Mouse (Mus musculus) heart, postnatal 0 days (tissue): ENCODE data around the gene Hipk2.

Source experiments
- CTCF ChIP-seq: IDR thresholded peaks from 2 replicates; pipeline ENCODE4 v1.5.1; 2016; ENCODE audit warnings: antibody characterized with exemption, control low read depth, low read depth
- EP300 ChIP-seq: IDR thresholded peaks from 2 replicates; pipeline ENCODE4 v1.6.1; 2016; ENCODE audit warnings: antibody characterized with exemption, low read depth

GRCm38 (mm10) chr6:38778887-38779286 lies 97.1 kb downstream of the Hipk2 start:
- TF ChIP-seq EP300 (no peak), CTCF (no peak)
